Mouse (Mus musculus): ENCODE data around the gene Eif4b. TPM values are rescaled to one million over a fixed set of nuclear protein-coding genes. Genes with fewer than 3 reads are reported as not detected.

The Eif4b gene
- polyA plus RNA-seq (2017; shearing (Covaris generic)), result 80.1 TPM

DNA sequence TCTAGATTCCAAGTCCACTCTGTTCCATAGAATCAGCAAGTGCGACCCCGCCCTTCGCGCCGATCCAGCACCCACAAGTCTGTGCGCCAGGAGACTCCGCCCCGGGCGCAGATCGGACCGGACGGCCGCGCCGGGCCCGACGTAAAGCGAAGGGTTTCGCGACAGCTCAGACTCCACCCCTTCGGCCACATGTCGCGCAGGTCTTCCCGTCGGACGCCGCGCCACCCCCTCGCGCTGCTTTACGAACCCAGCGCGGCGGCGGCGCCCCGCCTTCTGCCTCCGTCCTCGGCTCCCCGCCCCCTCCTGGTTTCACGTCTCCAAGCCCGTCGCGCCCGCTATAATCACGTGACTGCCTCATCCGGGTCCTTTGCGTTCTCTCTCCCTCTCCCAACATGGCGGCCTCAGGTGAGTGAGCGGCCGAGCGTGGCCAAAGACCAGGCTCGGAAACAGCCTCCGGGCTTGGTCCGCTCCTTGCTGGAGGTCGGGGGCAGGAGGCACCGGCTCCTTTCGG is at the start of gene Eif4b:
TSS of gene Eif4b (plus strand) at position 215 of the 511 bp plus-strand sequence.

GRCm38 (mm10) chr15:102028040-102028439 is 45.5 kb upstream of the Eif4b start, which contains the start of gene Krt18:
TSS of gene Krt18 (plus strand) at chr15:102028180.

DNA sequence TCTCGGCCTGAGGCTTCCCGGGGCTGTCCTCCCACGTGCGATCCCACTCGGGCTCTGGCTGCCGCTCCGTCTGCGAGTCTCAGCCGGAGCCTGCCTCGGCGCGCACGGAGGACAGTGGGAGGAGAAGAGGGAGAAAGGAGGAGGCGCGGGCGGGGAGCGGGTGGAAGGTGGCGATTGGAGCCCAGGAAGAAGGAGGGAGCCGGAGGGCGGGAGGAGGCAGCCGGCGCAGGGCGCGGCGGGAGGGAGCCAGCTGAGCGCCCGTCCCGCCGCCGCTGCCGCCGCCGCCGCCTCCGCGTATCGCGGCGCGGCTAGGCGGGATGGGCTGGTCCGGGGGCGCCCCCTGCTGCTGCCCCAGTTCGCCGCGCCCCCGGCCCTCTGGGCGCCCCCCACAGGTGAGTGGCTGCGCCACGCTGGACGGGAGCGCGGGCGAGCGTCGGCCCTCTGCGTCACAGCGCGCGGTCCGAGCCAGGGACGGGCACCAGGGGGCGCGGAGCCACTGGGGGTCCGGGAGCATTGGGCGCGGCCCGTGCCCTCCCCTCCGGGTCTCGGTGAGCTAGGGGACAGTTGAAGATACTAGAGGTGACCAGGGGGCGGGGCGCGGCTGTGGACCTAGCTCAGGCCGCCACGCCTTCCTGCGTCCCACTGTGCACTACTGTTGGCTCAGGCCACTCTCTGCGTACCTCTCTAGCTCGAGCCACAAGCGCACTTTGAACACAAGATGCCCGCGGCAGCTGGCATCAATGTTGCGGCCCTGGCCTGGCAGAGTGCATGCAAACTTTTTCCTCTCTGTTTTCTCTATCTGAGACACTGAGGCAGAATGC is 26.8 kb downstream of the Eif4b start, which contains the start of gene Tns2:
TSS of gene Tns2 (plus strand) at position 253 of the 821 bp plus-strand sequence.

DNA sequence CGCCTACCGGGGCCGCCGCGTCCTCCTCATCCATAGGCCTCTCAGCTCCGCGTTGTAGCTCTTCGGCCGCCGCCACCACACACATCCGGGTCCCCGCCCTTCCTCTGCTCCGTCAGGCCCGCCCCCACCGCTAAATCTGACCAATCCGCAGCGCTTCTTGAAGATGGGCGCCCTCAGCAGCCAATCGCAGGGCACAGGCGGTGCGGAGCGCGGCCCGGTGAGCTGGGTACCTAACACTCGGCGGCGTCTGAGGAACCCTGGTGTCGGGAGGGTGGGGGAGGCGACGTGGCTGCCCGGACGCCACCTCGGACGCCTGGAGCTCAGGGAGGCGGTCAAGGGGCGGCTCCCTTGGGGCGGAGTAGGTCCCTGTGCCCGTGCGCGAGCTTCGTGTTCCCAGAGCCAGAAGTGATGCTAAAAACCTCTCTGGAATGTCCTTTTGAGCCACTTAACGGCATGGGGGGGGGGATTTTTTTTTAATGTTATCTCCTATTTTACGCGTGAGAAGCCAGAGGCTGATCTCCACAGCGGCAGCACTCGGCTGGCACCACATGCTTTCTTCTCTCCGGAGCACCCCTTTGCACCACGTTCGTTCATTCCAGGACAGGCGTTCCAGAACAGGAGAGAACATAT is 62.7 kb downstream of the Eif4b start, which contains the start of gene Spryd3:
TSS of gene Spryd3 (minus strand) at position 106 of the 630 bp plus-strand sequence.

DNA sequence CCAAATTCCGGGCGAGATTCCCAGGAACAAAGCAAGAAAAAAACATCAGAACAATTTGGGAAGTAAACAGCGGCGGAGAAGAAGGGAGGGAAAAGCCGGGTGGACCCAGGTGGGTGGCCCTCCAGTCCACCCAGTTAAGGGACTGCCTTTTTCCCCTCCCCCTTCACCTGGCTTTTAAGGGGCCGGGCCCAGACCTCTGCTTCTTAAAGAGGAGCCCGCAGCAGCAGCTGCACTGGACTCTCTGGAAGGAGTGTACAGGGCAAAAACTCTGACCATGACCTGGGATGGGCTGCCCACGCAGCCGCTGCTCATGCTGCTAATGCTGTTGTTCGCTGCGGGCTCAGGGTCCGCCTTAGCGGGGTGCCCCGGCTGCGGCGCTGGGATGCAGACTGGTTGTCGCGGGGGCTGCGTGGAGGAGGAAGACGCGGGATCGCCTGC is 70.7 kb downstream of the Eif4b start, which contains the start of gene Igfbp6:
TSS of gene Igfbp6 (plus strand) at position 89 of the 438 bp plus-strand sequence.

Other genes with a start within 250 kb of the Eif4b start
- gene Krt1, start 223.0 kb upstream of the Eif4b start, polyA plus RNA-seq (2017; shearing (Covaris generic)), result not detected
- gene Krt77, start 204.1 kb upstream of the Eif4b start, polyA plus RNA-seq (2017; shearing (Covaris generic)), result not detected
- gene Krt76, start 180.9 kb upstream of the Eif4b start, polyA plus RNA-seq (2017; shearing (Covaris generic)), result not detected
- not detected for gene Krt4, start 149.0 kb upstream of the Eif4b start, polyA plus RNA-seq (2017; shearing (Covaris generic))
- 0.89 TPM for gene Krt79, start 133.4 kb upstream of the Eif4b start, polyA plus RNA-seq (2017; shearing (Covaris generic))
- gene Krt78, start 119.5 kb upstream of the Eif4b start, polyA plus RNA-seq (2017; shearing (Covaris generic)), result not detected
- 0.69 TPM for gene Krt8, start 69.3 kb upstream of the Eif4b start, polyA plus RNA-seq (2017; shearing (Covaris generic))
- gene Krt18, start 45.6 kb upstream of the Eif4b start, polyA plus RNA-seq (2017; shearing (Covaris generic)), result 0.39 TPM
- 4.6 TPM for gene Tns2, start 26.6 kb downstream of the Eif4b start, polyA plus RNA-seq (2017; shearing (Covaris generic))
- gene Spryd3, start 62.5 kb downstream of the Eif4b start, polyA plus RNA-seq (2017; shearing (Covaris generic)), result 46.8 TPM
- 0.80 TPM for gene Igfbp6, start 70.6 kb downstream of the Eif4b start, polyA plus RNA-seq (2017; shearing (Covaris generic))
- gene Soat2, start 76.8 kb downstream of the Eif4b start, polyA plus RNA-seq (2017; shearing (Covaris generic)), result 9.5 TPM
- 74.4 TPM for gene Zfp740, start 129.5 kb downstream of the Eif4b start, polyA plus RNA-seq (2017; shearing (Covaris generic))
- gene Csad, start 131.0 kb downstream of the Eif4b start, polyA plus RNA-seq (2017; shearing (Covaris generic)), result 8.5 TPM
- 1,327 TPM for gene Itgb7, start 158.2 kb downstream of the Eif4b start, polyA plus RNA-seq (2017; shearing (Covaris generic))
- 18.4 TPM for gene Rarg, start 183.7 kb downstream of the Eif4b start, polyA plus RNA-seq (2017; shearing (Covaris generic))
- 0.40 TPM for gene Gm9918, start 196.8 kb downstream of the Eif4b start, polyA plus RNA-seq (2017; shearing (Covaris generic))
- gene Mfsd5, start 205.7 kb downstream of the Eif4b start, polyA plus RNA-seq (2017; shearing (Covaris generic)), result 40.0 TPM
- 1.2 TPM for gene Espl1, start 222.5 kb downstream of the Eif4b start, polyA plus RNA-seq (2017; shearing (Covaris generic))